Mouse (Mus musculus) CH12.LX (cell line): ENCODE data around the gene Ube2v1. TPM values are rescaled to one million over a fixed set of nuclear protein-coding genes. Genes with fewer than 3 reads are reported as not detected.

Experiments used
- DNase-seq: peaks from one replicate; pipeline ENCODE4 v3.0.0-alpha.2; 2013; ENCODE audit errors: extremely low read depth
- H3K27ac ChIP-seq: 2 replicates; pipeline ENCODE4 v1.5.1; 2012; ENCODE audit warnings: low read depth, mild to moderate bottlenecking, control low read depth, moderate library complexity; ENCODE audit not compliant: insufficient read depth
- H3K27me3 ChIP-seq: replicated peaks from 2 replicates; pipeline ENCODE3; 2012; ENCODE audit warnings: inconsistent platforms
- H3K36me3 ChIP-seq, 2 experiments: replicated peaks in 1 of 2; 2 replicates each; pipeline versions ENCODE3 to v1.6.1; 2012; ENCODE audit warnings: inconsistent platforms in 1 of 2, low read length in 1 of 2, mild to moderate bottlenecking in 1 of 2, mixed read lengths in 1 of 2, moderate library complexity in 1 of 2; ENCODE audit not compliant: control insufficient read depth in 1 of 2, insufficient read depth in 1 of 2
- H3K4me1 ChIP-seq, 2 experiments: 2 replicates each; pipeline ENCODE4 v1.6.1; 2012; ENCODE audit warnings: inconsistent platforms in 1 of 2, moderate library complexity in 1 of 2; ENCODE audit not compliant: insufficient read depth in 2 of 2, control insufficient read depth in 1 of 2
- H3K4me2 ChIP-seq: 2 replicates; pipeline ENCODE4 v1.6.1; 2012; ENCODE audit warnings: low read depth, mild to moderate bottlenecking, control low read depth; ENCODE audit not compliant: poor library complexity, insufficient read depth, severe bottlenecking
- H3K4me3 ChIP-seq, 3 experiments: fragments of 150-350 bp in 1 of 3; sonication (generic) in 1 of 3; replicated peaks in 1 of 3; 2 replicates each; pipeline versions ENCODE3 to v1.5.1; 2011 to 2012; ENCODE audit warnings: low read depth in 2 of 3, low read length in 2 of 3, mild to moderate bottlenecking in 2 of 3, moderate library complexity in 2 of 3, control low read depth in 1 of 3, improper control_type of control experiment in 1 of 3, inconsistent platforms in 1 of 3, mixed read lengths in 1 of 3; ENCODE audit not compliant: poor library complexity in 1 of 3
- H3K79me2 ChIP-seq: replicated peaks from 2 replicates; pipeline ENCODE4 v1.6.1; 2012; ENCODE audit warnings: mild to moderate bottlenecking, moderate library complexity; ENCODE audit not compliant: control insufficient read depth, poor library complexity, insufficient read depth, severe bottlenecking; ENCODE audit errors: extremely low read depth
- H3K9ac ChIP-seq: 2 replicates; pipeline ENCODE4 v1.6.1; 2012; ENCODE audit warnings: low read depth, mild to moderate bottlenecking, control low read depth, moderate library complexity; ENCODE audit not compliant: insufficient read depth
- H3K9me3 ChIP-seq: replicated peaks from 2 replicates; pipeline ENCODE3; 2012; ENCODE audit warnings: low read length, inconsistent platforms, mixed read lengths
- CHD1 ChIP-seq: IDR thresholded peaks from 2 replicates; pipeline ENCODE4 v1.6.1; 2012; ENCODE audit warnings: low read depth, low read length, improper control_type of control experiment, inconsistent platforms
- CHD2 ChIP-seq: IDR thresholded peaks from 2 replicates; pipeline ENCODE4 v1.6.1; 2011; ENCODE audit warnings: low read length, improper control_type of control experiment
- CTCF ChIP-seq, 2 experiments: IDR thresholded peaks in 1 of 2; conservative IDR thresholded peaks in 1 of 2; 2 replicates each; pipeline ENCODE4 v1.5.1; 2011 to 2012; ENCODE audit warnings: low read depth in 2 of 2, low read length in 2 of 2, improper control_type of control experiment in 1 of 2, inconsistent platforms in 1 of 2, mild to moderate bottlenecking in 1 of 2, moderate library complexity in 1 of 2
- EP300 ChIP-seq: IDR thresholded peaks from 2 replicates; pipeline ENCODE4 v1.6.1; 2011; ENCODE audit warnings: low read length, improper control_type of control experiment
- ETS1 ChIP-seq: conservative IDR thresholded peaks from 2 replicates; pipeline ENCODE4 v1.6.1; 2012; ENCODE audit warnings: low read depth, mild to moderate bottlenecking, inconsistent platforms, low read length, improper control_type of control experiment, moderate library complexity
- GABPA ChIP-seq: IDR thresholded peaks from 2 replicates; pipeline ENCODE4 v1.6.1; 2012; ENCODE audit warnings: low read depth, low read length, improper control_type of control experiment, inconsistent platforms; ENCODE audit not compliant: insufficient replicate concordance
- HCFC1 ChIP-seq: IDR thresholded peaks from 2 replicates; pipeline ENCODE4 v1.6.1; 2012; ENCODE audit warnings: low read depth, mild to moderate bottlenecking, inconsistent platforms, low read length, improper control_type of control experiment
- IRF4 ChIP-seq: IDR thresholded peaks from 2 replicates; pipeline ENCODE4 v1.6.1; 2014; ENCODE audit warnings: low read depth, mild to moderate bottlenecking, inconsistent platforms, low read length, improper control_type of control experiment
- JUN ChIP-seq: IDR thresholded peaks from 2 replicates; pipeline ENCODE4 v1.6.1; 2011; ENCODE audit warnings: low read depth, mild to moderate bottlenecking, low read length, improper control_type of control experiment, moderate library complexity; ENCODE audit not compliant: insufficient read depth
- MAX ChIP-seq: IDR thresholded peaks from 2 replicates; pipeline ENCODE4 v1.6.1; 2011; ENCODE audit warnings: low read length, improper control_type of control experiment
- MEF2A ChIP-seq: IDR thresholded peaks from 2 replicates; pipeline ENCODE4 v1.6.1; 2014; ENCODE audit warnings: low read depth, mild to moderate bottlenecking, inconsistent platforms, low read length, improper control_type of control experiment, borderline replicate concordance
- MYC ChIP-seq: IDR thresholded peaks from 2 replicates; pipeline ENCODE4 v1.6.1; 2011; ENCODE audit warnings: low read depth, mild to moderate bottlenecking, improper control_type of control experiment, low read length
- PAX5 ChIP-seq: IDR thresholded peaks from 2 replicates; pipeline ENCODE4 v1.6.1; 2012; ENCODE audit warnings: low read length, inconsistent platforms, mixed read lengths
- POLR2AphosphoS2 ChIP-seq: IDR thresholded peaks from 2 replicates; pipeline ENCODE4 v1.6.1; 2011; ENCODE audit warnings: low read depth, low read length, improper control_type of control experiment
- TBP ChIP-seq: conservative IDR thresholded peaks from 2 replicates; pipeline ENCODE4 v1.6.1; 2011; ENCODE audit warnings: low read depth, low read length, improper control_type of control experiment
- TCF12 ChIP-seq: IDR thresholded peaks from 2 replicates; pipeline ENCODE4 v1.6.1; 2014; ENCODE audit warnings: low read depth, mild to moderate bottlenecking, inconsistent platforms, low read length, improper control_type of control experiment
- UBTF ChIP-seq: IDR thresholded peaks from 2 replicates; pipeline ENCODE4 v1.6.1; 2012; ENCODE audit warnings: low read depth, mild to moderate bottlenecking, inconsistent platforms, low read length, improper control_type of control experiment, moderate library complexity
- ZMIZ1 ChIP-seq: IDR thresholded peaks from 2 replicates; pipeline ENCODE4 v1.6.1; 2012; ENCODE audit warnings: low read depth, mild to moderate bottlenecking, inconsistent platforms, low read length, improper control_type of control experiment
- ZNF384 ChIP-seq: IDR thresholded peaks from 2 replicates; pipeline ENCODE4 v1.6.1; 2012; ENCODE audit warnings: low read depth, low read length, improper control_type of control experiment, inconsistent platforms
- dilution Hi-C: fragments of 300-500 bp; cut with MboI; formaldehyde crosslinking; loops from 2 replicates; pipeline ENCODE4 v1.14.3; 2020; ENCODE audit warnings: low sequenced_read_pairs; ENCODE audit not compliant: extremely low pct_unique_long_range_greater_than_20kb, extremely low pct_ligation_motif_present
- in situ Hi-C: fragments of 300-500 bp; cut with MboI; formaldehyde crosslinking; loops from 3 replicates; pipeline ENCODE4 v1.14.3; 2019; ENCODE audit warnings: low sequenced_read_pairs, low pct_ligation_motif_present, low pct_unique_long_range_greater_than_20kb, mixed read lengths
- polyA plus RNA-seq: library from polyadenylated mRNA; unstranded; fragments of >175 nt; gene quantifications from 2 replicates; pipeline ENCODE4 v1.2.1, GENCODE M21; 2012; ENCODE audit warnings: low read depth; ENCODE audit not compliant: insufficient read length
- total RNA-seq, 2 experiments: library from RNA; depleted of rRNA; stranded (reverse); fragments of 300-350 nt in 1 of 2; fragments of >200 nt in 1 of 2; gene quantifications; 2 replicates each; pipeline ENCODE4 v1.2.3; 2012 to 2014

Gene Ube2v1
- total and polyA plus RNA-seq, 3 experiments: 92.8 to 184 (median 126) TPM

DNA sequence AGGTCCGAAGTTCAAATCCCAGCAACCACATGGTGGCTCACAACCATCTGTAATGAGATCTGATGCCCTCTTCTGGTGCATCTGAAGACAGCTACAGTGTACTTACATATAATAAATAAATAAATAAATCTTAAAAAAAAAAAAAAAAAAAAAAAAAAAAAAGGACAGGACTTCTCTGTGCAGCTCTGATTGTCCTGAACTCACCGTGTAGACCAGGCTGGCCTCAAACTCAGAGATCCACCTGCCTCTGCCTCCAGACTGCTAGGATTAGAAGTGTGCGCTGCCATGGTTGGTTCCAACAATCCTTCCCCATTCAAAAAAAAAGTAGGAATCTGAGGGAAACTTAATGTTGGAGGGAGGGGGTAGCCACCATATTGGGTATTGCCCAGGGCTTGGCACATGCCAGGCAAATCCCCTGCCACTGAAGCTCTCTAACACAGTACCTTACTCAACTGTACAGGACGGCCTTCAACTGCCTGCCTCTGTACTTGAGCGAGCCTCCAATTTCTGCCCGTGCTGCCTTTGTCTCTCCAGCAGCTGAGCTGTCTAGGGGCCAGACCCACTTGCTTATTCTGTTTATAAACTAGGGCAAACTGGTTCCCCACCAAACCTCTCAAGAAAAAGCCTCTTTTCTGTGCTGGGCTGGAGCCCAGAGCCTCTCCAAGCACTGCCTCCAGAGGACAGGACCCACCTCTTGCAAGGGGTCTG lies 7.4 kb downstream of the Ube2v1 start:
- TF ChIP-seq CHD2 (no peak), ZNF384 (peak; percentile 51; the same call in 1 of the 2 replicates)

DNA sequence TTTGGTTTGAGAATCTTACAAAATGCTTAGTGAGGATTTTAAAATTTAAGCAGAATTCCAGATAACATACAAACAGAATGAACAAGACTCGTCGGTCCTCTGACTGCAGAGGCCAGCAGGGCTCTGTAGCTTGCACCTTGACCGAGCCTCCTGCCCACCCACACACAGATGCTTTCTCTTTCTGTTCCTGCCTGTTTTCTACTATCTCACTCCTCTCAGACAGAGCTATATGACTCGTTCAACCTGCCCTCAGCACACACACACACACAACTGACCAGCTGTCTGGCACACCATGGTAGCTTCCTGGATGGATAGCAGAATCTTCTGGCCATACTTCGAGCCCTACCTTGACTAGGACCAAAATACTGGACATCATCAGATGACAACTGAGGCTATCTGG lies 8.9 kb downstream of the Ube2v1 start:
- H3K36me3 ChIP-seq: peaks cover 38 to 77% of the 10 kb centered on the region in 2 experiments
- H3K9me3 ChIP-seq: no peaks in the 10 kb centered on the region
- peaks cover 95% of the 10 kb centered on the region for H3K79me2 ChIP-seq
- H3K9ac ChIP-seq: no peak overlapping the region
- no peak for TF ChIP-seq CHD1
- TF ChIP-seq GABPA: no peak
- no peak for DNase-seq
- H3K4me2 ChIP-seq: peak overlapping the region; percentile 27; the same call in 1 of the 2 replicates
- no peaks in the 10 kb centered on the region for H3K27me3 ChIP-seq
- dilution Hi-C loops: no loop called here
- in situ Hi-C loops: no loop called here
- H3K27ac ChIP-seq: peak overlapping the region; percentile 67
- no peak overlapping the region for H3K4me3 ChIP-seq
- peaks cover 46 to 77% of the 10 kb centered on the region in 2 experiments for H3K4me1 ChIP-seq

More for the DNA sequence above, 7.4 kb downstream of the Ube2v1 start:
- no peak overlapping the region for H3K27ac ChIP-seq
- peaks cover 51 to 78% of the 10 kb centered on the region in 2 experiments for H3K4me1 ChIP-seq
- H3K9me3 ChIP-seq: no peaks in the 10 kb centered on the region
- H3K36me3 ChIP-seq: peaks cover 41 to 79% of the 10 kb centered on the region in 2 experiments
- no peak overlapping the region for H3K4me2 ChIP-seq
- peaks cover 95% of the 10 kb centered on the region for H3K79me2 ChIP-seq
- no peak for DNase-seq
- no peak overlapping the region for H3K9ac ChIP-seq
- in situ Hi-C loops (no loop called here), dilution Hi-C loops (no loop called here)
- H3K4me3 ChIP-seq: no peak overlapping the region
- H3K27me3 ChIP-seq: no peaks in the 10 kb centered on the region

DNA sequence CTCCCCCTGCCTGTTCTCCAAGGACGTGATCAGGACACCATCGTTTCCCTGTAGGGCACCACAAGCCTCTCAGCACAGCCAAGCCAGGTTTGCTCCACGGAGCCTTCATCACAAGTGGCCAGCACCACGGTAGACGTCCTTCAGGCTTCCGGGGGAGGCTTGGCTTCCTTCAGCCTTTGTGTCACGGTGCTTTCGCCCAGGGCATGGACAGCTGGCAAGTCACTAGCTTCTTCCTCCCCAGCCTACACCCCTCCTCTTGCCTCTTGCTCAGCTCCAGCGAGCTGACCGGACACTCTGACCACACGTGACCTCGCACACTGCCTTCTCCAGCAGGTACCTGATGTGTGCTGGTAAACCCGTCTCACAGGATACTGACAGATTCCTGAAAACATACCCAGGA lies 9.5 kb downstream of the Ube2v1 start:
- TF ChIP-seq ETS1 (no peak), EP300 (no peak), TBP (no peak), JUN (no peak), IRF4 (no peak), PAX5 (no peak), MAX (no peak), ZMIZ1 (no peak), HCFC1 (no peak), CTCF (conservative IDR thresholded peaks at IDR 0.05 in 1 of 2, IDR thresholded peaks at IDR 0.05 in 1 of 2; ENCODE audit: low read depth in 2 of 2, low read length in 2 of 2) (no peak), GABPA (no peak), CHD1 (no peak), MYC (no peak), UBTF (no peak), TCF12 (no peak), MEF2A (no peak), POLR2AphosphoS2 (no peak)
- peaks cover 92% of the 10 kb centered on the region for H3K79me2 ChIP-seq
- no peak for DNase-seq
- no peak overlapping the region for H3K4me2 ChIP-seq
- H3K9me3 ChIP-seq: no peaks in the 10 kb centered on the region
- H3K36me3 ChIP-seq: peaks cover 42 to 77% of the 10 kb centered on the region in 2 experiments
- H3K4me3 ChIP-seq: peak overlapping the region in 1 of 3 experiments; percentile 15
- dilution Hi-C loops (no loop called here), in situ Hi-C loops (no loop called here)
- H3K27me3 ChIP-seq: no peaks in the 10 kb centered on the region
- peaks cover 46 to 73% of the 10 kb centered on the region in 2 experiments for H3K4me1 ChIP-seq
- H3K9ac ChIP-seq: no peak overlapping the region
- H3K27ac ChIP-seq: peak overlapping the region; percentile 2; the same call in 1 of the 2 replicates
